Mouse (Mus musculus): ENCODE results near the gene Gm11562. TPM values are rescaled to one million over a fixed set of nuclear protein-coding genes. Genes with fewer than 3 reads are reported as not detected.

The Gm11562 gene
- polyA plus RNA-seq, 1 experiment: not detected

DNA sequence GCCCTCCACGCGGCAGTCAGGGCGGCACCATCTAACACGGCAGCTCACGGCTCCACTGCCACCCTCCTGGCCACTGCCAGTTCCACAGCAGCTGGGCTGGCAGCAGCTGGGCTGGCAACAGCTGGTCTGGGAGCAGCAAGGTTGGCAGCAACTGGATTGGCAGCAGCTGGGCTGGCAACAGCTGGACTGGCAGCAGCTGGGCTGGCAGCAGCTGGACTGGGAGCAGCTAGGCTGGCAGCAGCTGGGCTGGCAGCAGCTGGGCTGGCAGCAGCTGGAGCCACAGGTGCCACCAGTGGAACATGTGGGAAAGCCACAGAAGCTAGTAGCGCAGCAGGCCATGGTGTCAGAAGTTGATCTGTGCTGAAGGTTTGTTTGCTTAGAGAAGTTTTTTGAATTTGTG is 29.3 kb downstream of the Gm11562 start, which contains the start of gene Krtap1-3:
Krtap1-3 (minus strand) TSS at position 359 of the 400 bp plus-strand sequence.
- TF ChIP-seq CTCF (IDR thresholded peaks at IDR 0.05; ENCODE audit: borderline replicate concordance, control insufficient read depth, extremely low read depth, insufficient read depth, low read length, poor library complexity) (no peak), POLR2A (IDR thresholded peaks at IDR 0.05; ENCODE audit: control insufficient read depth, extremely low read depth, insufficient read depth, low read length, poor library complexity) (no peak)
- Histone ChIP-seq H3K27me3 (ENCODE audit: control insufficient read depth, insufficient read depth, low read length) (no peaks in the 10 kb centered on the region), H3K4me3 (ENCODE audit: control insufficient read depth, insufficient read depth, low read length) (no peak within 1 kb of the TSS), H3K27ac (ENCODE audit: control insufficient read depth, insufficient read depth, low read length) (no peak within 1 kb of the TSS), H3K4me1 (replicated peaks; ENCODE audit: control insufficient read depth, insufficient read depth, low read length) (no peaks in the 10 kb centered on the region), H3K36me3 (ENCODE audit: control insufficient read depth, insufficient read depth, low read length) (no peaks in the 10 kb centered on the region)
- 88% methylated on average over 6 of the region's 6 CpGs for WGBS
- DNase-seq: no peak

GRCm38 (mm10) chr11:99585096-99585495 is 35.1 kb downstream of the Gm11562 start:
- Histone ChIP-seq H3K4me1 (replicated peaks; ENCODE audit: control insufficient read depth, insufficient read depth, low read length) (no peaks in the 10 kb centered on the region), H3K27ac (ENCODE audit: control insufficient read depth, insufficient read depth, low read length) (no peak overlapping the region), H3K4me3 (ENCODE audit: control insufficient read depth, insufficient read depth, low read length) (no peak overlapping the region), H3K27me3 (ENCODE audit: control insufficient read depth, insufficient read depth, low read length) (no peaks in the 10 kb centered on the region), H3K36me3 (ENCODE audit: control insufficient read depth, insufficient read depth, low read length) (no peaks in the 10 kb centered on the region)
- TF ChIP-seq POLR2A (IDR thresholded peaks at IDR 0.05; ENCODE audit: control insufficient read depth, extremely low read depth, insufficient read depth, low read length, poor library complexity): no peak
- no peak for TF ChIP-seq CTCF (IDR thresholded peaks at IDR 0.05; ENCODE audit: borderline replicate concordance, control insufficient read depth, extremely low read depth, insufficient read depth, low read length, poor library complexity)
- WGBS: 91% methylated on average over 7 of the region's 7 CpGs
- DNase-seq: no peak

- no peak for DNase-seq
- TF ChIP-seq POLR2A (IDR thresholded peaks at IDR 0.05; ENCODE audit: control insufficient read depth, extremely low read depth, insufficient read depth, low read length, poor library complexity) (no peak), CTCF (IDR thresholded peaks at IDR 0.05; ENCODE audit: borderline replicate concordance, control insufficient read depth, extremely low read depth, insufficient read depth, low read length, poor library complexity) (no peak)
- H3K27ac ChIP-seq (ENCODE audit: control insufficient read depth, insufficient read depth, low read length): no peak within 1 kb of the TSS
- no peaks in the 10 kb centered on the region for H3K36me3 ChIP-seq (ENCODE audit: control insufficient read depth, insufficient read depth, low read length)
- WGBS: 85% methylated on average over 5 of the region's 5 CpGs
- H3K4me3 ChIP-seq (ENCODE audit: control insufficient read depth, insufficient read depth, low read length): no peak within 1 kb of the TSS
- no peaks in the 10 kb centered on the region for H3K27me3 ChIP-seq (ENCODE audit: control insufficient read depth, insufficient read depth, low read length)
- H3K4me1 ChIP-seq (replicated peaks; ENCODE audit: control insufficient read depth, insufficient read depth, low read length): no peaks in the 10 kb centered on the region
These were observed 37.0 kb downstream of the Gm11562 start, which contains the start of gene Krtap1-4 for GRCm38 (mm10) chr11:99583245-99583704. Gene Krtap1-4 (minus strand): TSS chr11:99583654.

GRCm38 (mm10) chr11:99581564-99581963 is 38.7 kb downstream of the Gm11562 start:
- Histone ChIP-seq H3K4me1 (replicated peaks; ENCODE audit: control insufficient read depth, insufficient read depth, low read length) (no peaks in the 10 kb centered on the region), H3K27me3 (ENCODE audit: control insufficient read depth, insufficient read depth, low read length) (no peaks in the 10 kb centered on the region), H3K4me3 (ENCODE audit: control insufficient read depth, insufficient read depth, low read length) (no peak overlapping the region), H3K27ac (ENCODE audit: control insufficient read depth, insufficient read depth, low read length) (no peak overlapping the region), H3K36me3 (ENCODE audit: control insufficient read depth, insufficient read depth, low read length) (no peaks in the 10 kb centered on the region)
- 92% methylated on average over 6 of the region's 6 CpGs for WGBS
- no peak for TF ChIP-seq CTCF (IDR thresholded peaks at IDR 0.05; ENCODE audit: borderline replicate concordance, control insufficient read depth, extremely low read depth, insufficient read depth, low read length, poor library complexity)
- no peak for TF ChIP-seq POLR2A (IDR thresholded peaks at IDR 0.05; ENCODE audit: control insufficient read depth, extremely low read depth, insufficient read depth, low read length, poor library complexity)
- no peak for DNase-seq

GRCm38 (mm10) chr11:99581051-99581450 is 39.2 kb downstream of the Gm11562 start:
- H3K27me3 ChIP-seq (ENCODE audit: control insufficient read depth, insufficient read depth, low read length): no peaks in the 10 kb centered on the region
- no peak for DNase-seq
- no peak overlapping the region for H3K4me3 ChIP-seq (ENCODE audit: control insufficient read depth, insufficient read depth, low read length)
- H3K4me1 ChIP-seq (replicated peaks; ENCODE audit: control insufficient read depth, insufficient read depth, low read length): no peaks in the 10 kb centered on the region
- no peak for TF ChIP-seq POLR2A (IDR thresholded peaks at IDR 0.05; ENCODE audit: control insufficient read depth, extremely low read depth, insufficient read depth, low read length, poor library complexity)
- TF ChIP-seq CTCF (IDR thresholded peaks at IDR 0.05; ENCODE audit: borderline replicate concordance, control insufficient read depth, extremely low read depth, insufficient read depth, low read length, poor library complexity): no peak
- H3K27ac ChIP-seq (ENCODE audit: control insufficient read depth, insufficient read depth, low read length): no peak overlapping the region
- 96% methylated on average over 5 of the region's 5 CpGs for WGBS
- H3K36me3 ChIP-seq (ENCODE audit: control insufficient read depth, insufficient read depth, low read length): no peaks in the 10 kb centered on the region

- no peak within 1 kb of the TSS for H3K27ac ChIP-seq (ENCODE audit: control insufficient read depth, insufficient read depth, low read length)
- WGBS: 87% methylated on average over 6 of the region's 6 CpGs
These were observed 39.6 kb downstream of the Gm11562 start, which contains the start of gene Krtap1-5 for GRCm38 (mm10) chr11:99580636-99581035. Gene Krtap1-5 (minus strand): TSS chr11:99581016.

DNA sequence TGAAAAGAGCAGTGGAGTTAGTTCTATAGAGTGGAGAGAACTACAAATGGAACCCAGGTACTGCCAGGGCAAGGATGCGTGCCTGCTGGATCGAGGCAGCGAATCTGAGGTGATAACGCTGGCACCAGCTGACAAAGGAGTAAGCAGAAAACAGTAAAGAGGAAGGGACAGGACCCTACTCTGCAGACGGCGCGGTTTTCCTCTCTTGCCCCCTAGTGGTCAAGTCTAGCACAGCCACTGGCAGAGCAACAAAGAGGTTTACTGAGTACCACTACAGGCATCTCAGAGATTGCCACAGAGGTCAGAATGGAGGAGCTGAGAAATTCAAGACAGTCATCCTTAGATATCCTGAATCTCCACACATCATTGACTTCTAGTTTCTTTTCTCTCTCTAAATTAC is 46.1 kb downstream of the Gm11562 start:
- TF ChIP-seq CTCF (IDR thresholded peaks at IDR 0.05; ENCODE audit: borderline replicate concordance, control insufficient read depth, extremely low read depth, insufficient read depth, low read length, poor library complexity) (peak; percentile 59; the same call in 1 of the 2 replicates), POLR2A (IDR thresholded peaks at IDR 0.05; ENCODE audit: control insufficient read depth, extremely low read depth, insufficient read depth, low read length, poor library complexity) (no peak)
- Histone ChIP-seq H3K4me1 (replicated peaks; ENCODE audit: control insufficient read depth, insufficient read depth, low read length) (no peaks in the 10 kb centered on the region), H3K27ac (ENCODE audit: control insufficient read depth, insufficient read depth, low read length) (no peak overlapping the region), H3K27me3 (ENCODE audit: control insufficient read depth, insufficient read depth, low read length) (no peaks in the 10 kb centered on the region), H3K4me3 (ENCODE audit: control insufficient read depth, insufficient read depth, low read length) (no peak overlapping the region), H3K36me3 (ENCODE audit: control insufficient read depth, insufficient read depth, low read length) (no peaks in the 10 kb centered on the region)
- 5% methylated on average over 7 of the region's 7 CpGs for WGBS
- DNase-seq: peak; percentile 63

More at GRCm38 (mm10) chr11:99580636-99581035, 39.6 kb downstream of the Gm11562 start, which contains the start of gene Krtap1-5:
- no peak for DNase-seq
- Histone ChIP-seq H3K4me1 (replicated peaks; ENCODE audit: control insufficient read depth, insufficient read depth, low read length) (no peaks in the 10 kb centered on the region), H3K27me3 (ENCODE audit: control insufficient read depth, insufficient read depth, low read length) (no peaks in the 10 kb centered on the region), H3K4me3 (ENCODE audit: control insufficient read depth, insufficient read depth, low read length) (no peak within 1 kb of the TSS), H3K36me3 (ENCODE audit: control insufficient read depth, insufficient read depth, low read length) (no peaks in the 10 kb centered on the region)
- TF ChIP-seq POLR2A (IDR thresholded peaks at IDR 0.05; ENCODE audit: control insufficient read depth, extremely low read depth, insufficient read depth, low read length, poor library complexity): no peak
- TF ChIP-seq CTCF (IDR thresholded peaks at IDR 0.05; ENCODE audit: borderline replicate concordance, control insufficient read depth, extremely low read depth, insufficient read depth, low read length, poor library complexity): no peak

Measured in thymus, adult 2 months (tissue).